Mouse (Mus musculus) embryonic facial prominence, embryonic 11.5 days (tissue): Measurements from ENCODE around the gene Dll3. TPM values are rescaled to one million over a fixed set of nuclear protein-coding genes. Genes with fewer than 3 reads are reported as not detected.

Experiments
- ATAC-seq: fragments of 200-750 bp; cut with Nextera tagmentation; replicated peaks from 2 replicates; pipeline ENCODE4 v1.8.0; 2017; ENCODE audit warnings: low read depth; ENCODE audit not compliant: insufficient number of reproducible peaks, low FRiP score, low TSS enrichment
- DNase-seq: peaks from one replicate; pipeline ENCODE4 v3.0.0-alpha.2; 2015; ENCODE audit warnings: low spot score
- H3K27ac ChIP-seq: fragments of 300-500 bp; sonication (generic); replicated peaks from 2 replicates; pipeline ENCODE4 v1.5.1; 2014; ENCODE audit warnings: mild to moderate bottlenecking, low read depth, low read length, control low read depth
- H3K27me3 ChIP-seq: fragments of 300-500 bp; sonication (generic); 2 replicates; pipeline ENCODE4 v1.6.1; 2014; ENCODE audit warnings: mild to moderate bottlenecking, low read length, moderate library complexity, mixed read lengths; ENCODE audit not compliant: control insufficient read depth, insufficient read depth
- H3K36me3 ChIP-seq: fragments of 300-500 bp; sonication (generic); replicated peaks from 2 replicates; pipeline ENCODE4 v1.6.1; 2014; ENCODE audit warnings: low read depth, mild to moderate bottlenecking, low read length, moderate library complexity, mixed read lengths; ENCODE audit not compliant: control insufficient read depth, insufficient read depth
- H3K4me1 ChIP-seq: fragments of 300-500 bp; sonication (generic); 2 replicates; pipeline ENCODE4 v1.6.1; 2014; ENCODE audit warnings: low read length, mixed read lengths; ENCODE audit not compliant: control insufficient read depth, insufficient read depth
- H3K4me2 ChIP-seq: fragments of 300-500 bp; sonication (generic); 2 replicates; pipeline ENCODE4 v1.6.1; 2014; ENCODE audit warnings: low read depth, mild to moderate bottlenecking, control low read depth, low read length, moderate library complexity
- H3K4me3 ChIP-seq: fragments of 300-500 bp; sonication (generic); 2 replicates; pipeline ENCODE4 v1.5.1; 2014; ENCODE audit warnings: low read depth, low read length, control low read depth
- H3K9ac ChIP-seq: fragments of 300-500 bp; sonication (generic); replicated peaks from 2 replicates; pipeline ENCODE4 v1.6.1; 2014; ENCODE audit warnings: mild to moderate bottlenecking, control low read depth, low read length
- H3K9me3 ChIP-seq: fragments of 300-500 bp; sonication (generic); replicated peaks from 2 replicates; pipeline ENCODE4 v1.6.1; 2016; ENCODE audit warnings: mild to moderate bottlenecking, low read length, inconsistent platforms, mixed read lengths; ENCODE audit not compliant: control insufficient read depth
- WGBS: fragments of 180-500 bp; shearing (Covaris S2); extraction: QIAGEN DNeasy Blood & Tissue Kit; methylation state at CpG from one replicate; pipeline ENCODE4 v1.1.7; 2014; 5-methylcytosine and 5-hydroxymethylcytosine counted together
- polyA plus RNA-seq: library from polyadenylated mRNA; unstranded; fragments of >200 nt; fragmentation: Nextera tagmentation; extraction: Ambion mirVana; gene quantifications from 2 replicates; pipeline ENCODE4 v1.2.1, GENCODE M21; 2014

The Dll3 gene
- polyA plus RNA-seq, 1 experiment from 2014 or later, result 9.9 TPM

- H3K9me3 ChIP-seq, result no peaks in the 10 kb centered on the region
- no peaks in the 10 kb centered on the region for H3K36me3 ChIP-seq
- H3K27ac ChIP-seq, result peak within 1 kb of the TSS; percentile 52; the same call in 1 of the 2 replicates
- no peaks in the 10 kb centered on the region for H3K27me3 ChIP-seq
- peak; percentile 79 for ATAC-seq
- H3K9ac ChIP-seq, result peak within 1 kb of the TSS; percentile 90
- 3% methylated on average over 67 of the region's 68 CpGs for WGBS
- H3K4me1 ChIP-seq, result no peaks in the 10 kb centered on the region
- peak; percentile 95 for DNase-seq
- peak within 1 kb of the TSS; percentile 59 for H3K4me3 ChIP-seq
- peak within 1 kb of the TSS; percentile 85 for H3K4me2 ChIP-seq
Observed at GRCm38 (mm10) chr7:28277615-28278278, 24.3 kb downstream of the Dll3 start, which contains the start of gene Eid2b. Gene Eid2b, plus strand, starts transcription at chr7:28277739.

GRCm38 (mm10) chr7:28277237-28277614, 24.8 kb downstream of the Dll3 start:
- Histone ChIP-seq H3K4me3 (peak overlapping the region; percentile 59), H3K9me3 (no peaks in the 10 kb centered on the region), H3K27ac (no peak overlapping the region), H3K36me3 (no peaks in the 10 kb centered on the region), H3K4me2 (no peak overlapping the region; the same call in 1 of the 2 replicates), H3K4me1 (no peaks in the 10 kb centered on the region), H3K27me3 (no peaks in the 10 kb centered on the region), H3K9ac (no peak overlapping the region)
- ATAC-seq (no peak), DNase-seq (no peak)
- WGBS, result 58% methylated on average over 8 of the region's 8 CpGs

- H3K4me1 ChIP-seq, result no peaks in the 10 kb centered on the region
- no peaks in the 10 kb centered on the region for H3K36me3 ChIP-seq
- H3K9me3 ChIP-seq, result no peaks in the 10 kb centered on the region
- no peak overlapping the region for H3K4me3 ChIP-seq
- no peaks in the 10 kb centered on the region for H3K27me3 ChIP-seq
- no peak overlapping the region for H3K4me2 ChIP-seq
- ATAC-seq, result no peak
- WGBS, result 69% methylated on average over 3 of the region's 3 CpGs
- no peak for DNase-seq
- H3K27ac ChIP-seq, result no peak overlapping the region
- no peak overlapping the region for H3K9ac ChIP-seq
Observed at GRCm38 (mm10) chr7:28271761-28272160, 30.3 kb downstream of the Dll3 start.

DNA sequence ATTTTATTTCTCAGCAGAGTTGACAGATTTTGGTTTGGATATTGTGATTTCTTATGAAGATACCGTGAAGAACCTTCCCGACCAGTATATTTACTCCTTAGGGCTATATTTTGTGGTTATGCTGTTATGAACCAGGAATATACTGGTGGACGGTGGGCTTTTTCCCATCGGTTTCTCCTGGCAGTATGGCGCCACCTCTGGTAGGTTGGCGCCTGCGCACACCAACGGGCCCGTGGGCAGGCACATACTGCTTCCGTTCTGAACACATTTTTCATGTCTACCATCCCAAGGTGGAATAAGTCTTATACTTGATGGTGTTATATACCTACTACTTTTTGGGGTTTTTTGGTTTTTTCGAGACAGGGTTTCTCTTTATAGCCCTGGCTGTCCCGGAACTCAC, 32.7 kb downstream of the Dll3 start:
- ATAC-seq (no peak), DNase-seq (no peak)
- H3K9ac ChIP-seq, result no peak overlapping the region
- H3K4me1 ChIP-seq, result no peaks in the 10 kb centered on the region
- H3K27ac ChIP-seq, result no peak overlapping the region
- no peaks in the 10 kb centered on the region for H3K27me3 ChIP-seq
- no peak overlapping the region for H3K4me3 ChIP-seq
- no peaks in the 10 kb centered on the region for H3K9me3 ChIP-seq
- no peaks in the 10 kb centered on the region for H3K36me3 ChIP-seq
- no peak overlapping the region for H3K4me2 ChIP-seq
- WGBS, result 89% methylated on average over 12 of the region's 12 CpGs

DNA sequence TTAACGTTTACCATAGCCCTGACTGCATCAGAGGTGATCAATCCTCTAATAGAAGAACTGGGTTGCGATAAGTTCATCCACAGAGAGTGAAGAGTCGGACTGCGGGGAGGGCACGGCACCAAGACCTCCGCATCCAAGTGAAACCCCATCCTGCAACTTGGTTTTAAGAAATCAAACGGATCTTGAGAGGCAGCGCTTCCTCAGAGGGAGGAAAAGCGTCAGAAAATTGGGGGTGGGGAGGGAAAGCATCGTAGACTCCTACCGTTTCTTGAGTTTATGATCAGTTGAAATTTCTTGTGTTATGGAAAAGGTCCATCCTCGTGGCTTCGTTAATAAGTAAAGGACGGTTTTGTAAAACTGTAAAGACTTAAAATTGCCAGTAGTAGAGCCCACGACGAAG, 33.5 kb downstream of the Dll3 start:
- peak overlapping the region; percentile 86 for H3K4me3 ChIP-seq
- no peaks in the 10 kb centered on the region for H3K4me1 ChIP-seq
- DNase-seq (no peak), ATAC-seq (no peak)
- H3K9ac ChIP-seq, result peak overlapping the region; percentile 99
- 33% methylated on average over 16 of the region's 16 CpGs for WGBS
- no peaks in the 10 kb centered on the region for H3K9me3 ChIP-seq
- peak overlapping the region; percentile 87; the same call in 1 of the 2 replicates for H3K27ac ChIP-seq
- H3K27me3 ChIP-seq, result no peaks in the 10 kb centered on the region
- peak overlapping the region; percentile 43 for H3K4me2 ChIP-seq
- no peaks in the 10 kb centered on the region for H3K36me3 ChIP-seq

GRCm38 (mm10) chr7:28268042-28268531, 34.0 kb downstream of the Dll3 start:
- Histone ChIP-seq H3K27ac (peak overlapping the region; percentile 87), H3K9ac (peak overlapping the region; percentile 99), H3K4me3 (peak overlapping the region; percentile 86), H3K9me3 (no peaks in the 10 kb centered on the region), H3K36me3 (no peaks in the 10 kb centered on the region), H3K4me1 (no peaks in the 10 kb centered on the region), H3K4me2 (peak overlapping the region; percentile 43), H3K27me3 (no peaks in the 10 kb centered on the region)
- WGBS, result under 1% methylated on average over 38 of the region's 62 CpGs
- ATAC-seq, result peak; percentile 50; the same call in 1 of the 2 replicates
- peak; percentile 62 for DNase-seq

- H3K4me2 ChIP-seq, result peak within 1 kb of the TSS; percentile 43
- H3K4me1 ChIP-seq, result no peaks in the 10 kb centered on the region
- 6% methylated on average over 55 of the region's 57 CpGs for WGBS
- peak within 1 kb of the TSS; percentile 99 for H3K9ac ChIP-seq
- H3K9me3 ChIP-seq, result no peaks in the 10 kb centered on the region
- ATAC-seq, result peak; percentile 89
- no peaks in the 10 kb centered on the region for H3K27me3 ChIP-seq
- H3K4me3 ChIP-seq, result peak within 1 kb of the TSS; percentile 86
- no peaks in the 10 kb centered on the region for H3K36me3 ChIP-seq
- DNase-seq, result peak; percentile 94
- H3K27ac ChIP-seq, result peak within 1 kb of the TSS; percentile 87
Observed at GRCm38 (mm10) chr7:28267129-28268041, 34.7 kb downstream of the Dll3 start, which contains the start of gene Eid2. Gene Eid2, plus strand, starts transcription at chr7:28267881.
